Mouse (Mus musculus) right cerebral cortex, postnatal 10 days (tissue): Measurements from ENCODE around the gene Gm20696.
A peak's percentile ranks its signal among the peaks of the same experiment; 100 is the strongest.

Experiments
- DNase-seq, 2 experiments: peaks; one replicate each; pipeline ENCODE4 v3.0.0; 2021; ENCODE audit warnings: low spot score in 2 of 2

Gm20696 gene

GRCm38 (mm10) chr6:99263061-99263885 lies 403.3 kb downstream of the Gm20696 start:
- DNase-seq, result no peak

- no peak for DNase-seq
These were observed 404.9 kb downstream of the Gm20696 start for GRCm38 (mm10) chr6:99261737-99262130.

GRCm38 (mm10) chr6:99260941-99261736 lies 405.5 kb downstream of the Gm20696 start:
- no peak for DNase-seq

DNA sequence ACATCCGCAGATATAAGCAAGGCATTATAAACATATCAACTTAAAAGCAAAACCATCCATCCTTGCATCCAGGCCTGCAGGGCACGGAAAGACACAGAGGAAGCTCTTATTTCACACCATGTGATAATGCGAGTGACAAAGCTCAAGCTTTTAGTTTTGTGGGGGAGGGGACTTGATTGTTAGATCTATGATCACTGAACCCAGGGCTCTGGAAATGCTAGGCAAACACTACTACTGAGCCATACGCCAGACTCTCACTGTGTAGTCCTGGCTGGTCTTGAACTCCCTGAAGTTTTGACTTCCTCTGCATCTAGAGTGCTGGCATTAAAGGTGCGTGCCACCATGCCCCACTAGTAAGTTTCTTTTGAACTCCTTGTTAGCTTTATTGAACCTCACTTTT lies 408.3 kb downstream of the Gm20696 start:
- no peak for DNase-seq

GRCm38 (mm10) chr6:99257676-99258075 lies 408.9 kb downstream of the Gm20696 start:
- DNase-seq, result no peak

- DNase-seq, result no peak
These were observed 413.3 kb downstream of the Gm20696 start for GRCm38 (mm10) chr6:99253331-99253730.

DNA sequence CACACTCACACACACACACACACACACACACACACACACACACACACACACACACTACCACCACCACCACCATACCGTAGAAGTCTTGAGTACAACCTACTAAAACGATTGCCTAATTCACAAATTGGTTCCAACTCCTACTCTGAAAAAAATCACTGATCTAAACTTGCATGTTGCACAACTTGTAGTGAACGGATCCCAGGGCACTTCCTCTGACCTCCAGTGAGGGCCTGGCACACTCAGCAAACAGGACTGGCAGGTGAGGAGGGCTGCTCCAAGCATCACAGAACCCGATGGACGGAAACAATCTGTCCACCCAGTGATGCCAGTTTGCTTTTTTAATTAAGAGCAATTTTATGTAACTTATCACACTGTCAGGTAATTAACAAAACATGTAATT lies 413.8 kb downstream of the Gm20696 start:
- no peak for DNase-seq

DNA sequence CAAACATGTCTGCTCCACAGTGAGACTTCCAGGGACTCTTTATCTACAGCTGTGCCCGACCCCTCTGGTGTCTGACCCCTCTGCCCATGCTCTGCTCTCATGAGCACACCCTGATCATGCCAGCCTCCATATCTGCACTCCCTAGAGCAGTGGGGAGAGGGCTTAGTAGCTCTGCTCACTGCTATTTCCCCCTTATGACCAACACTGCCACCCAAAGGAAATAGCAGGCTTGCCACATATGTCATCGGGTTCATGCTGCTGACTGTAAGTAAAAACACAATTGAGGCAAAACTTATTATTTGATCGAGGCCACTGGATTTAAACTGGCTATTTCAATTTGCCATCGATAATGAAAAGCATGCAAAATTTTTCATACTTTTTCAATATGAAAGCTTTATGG lies 414.7 kb downstream of the Gm20696 start:
- DNase-seq, result no peak

- DNase-seq, result no peak
These were observed 415.4 kb downstream of the Gm20696 start for GRCm38 (mm10) chr6:99251222-99251621.

GRCm38 (mm10) chr6:99249496-99250030 lies 417.0 kb downstream of the Gm20696 start:
- DNase-seq, result no peak

DNA sequence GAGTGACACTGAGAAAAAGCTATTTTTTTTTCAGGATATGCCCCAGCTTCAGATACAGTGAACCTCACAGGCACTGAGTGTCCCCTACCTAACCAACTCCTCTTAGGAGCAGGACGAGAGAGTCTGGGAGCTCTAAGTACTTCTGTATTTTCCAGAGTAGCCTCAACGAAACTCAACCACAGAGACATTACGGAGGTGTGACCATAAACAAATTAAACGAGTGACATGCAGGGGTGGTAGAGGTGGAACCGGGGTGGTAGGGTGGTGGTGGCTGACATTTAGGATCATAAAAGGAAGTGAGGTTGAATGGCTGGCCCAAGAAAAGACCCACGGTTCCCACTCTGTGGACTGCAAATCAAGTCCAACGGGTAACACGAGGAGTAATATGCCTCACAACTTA lies 418.2 kb downstream of the Gm20696 start:
- DNase-seq, result no peak

- no peak for DNase-seq
These were observed 424.8 kb downstream of the Gm20696 start for GRCm38 (mm10) chr6:99241625-99242395.

DNA sequence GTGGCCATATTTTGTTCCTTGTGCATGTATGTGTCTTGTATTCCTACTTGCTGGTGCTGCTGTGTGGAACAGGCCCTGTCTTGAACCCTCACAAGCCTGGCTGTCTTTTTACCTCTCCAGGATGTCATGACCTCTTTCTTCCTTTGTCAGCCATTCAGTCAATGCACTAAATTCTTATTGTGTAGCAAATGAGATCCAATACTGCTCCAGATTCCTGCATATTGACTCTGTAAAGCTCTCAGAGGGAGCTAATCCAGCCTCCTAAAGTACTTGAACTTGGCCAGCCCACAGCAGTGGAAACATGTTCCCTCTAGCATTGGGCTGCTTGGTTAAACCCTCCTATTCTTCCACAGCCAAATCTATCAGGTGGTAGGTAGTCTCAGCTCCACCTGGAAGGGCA lies 425.8 kb downstream of the Gm20696 start:
- DNase-seq, result no peak

DNA sequence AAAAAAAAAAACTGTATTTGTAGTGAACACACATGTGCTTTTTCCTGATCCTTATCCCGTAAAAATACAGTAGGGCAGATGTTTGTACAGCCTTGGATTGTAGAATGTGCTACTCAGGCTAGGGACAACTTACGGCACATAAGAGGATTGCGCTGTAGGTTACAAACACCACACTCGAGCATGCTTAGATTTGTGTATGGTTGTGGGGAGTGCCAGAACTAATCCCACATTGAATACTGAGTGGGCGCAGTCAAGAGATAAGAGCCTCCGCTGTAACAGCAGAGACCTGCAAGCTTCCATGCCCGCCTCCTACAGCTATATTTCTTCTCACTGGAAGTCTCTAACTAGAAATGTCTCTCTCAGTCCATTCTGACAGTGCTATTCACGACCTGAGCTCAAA lies 431.0 kb downstream of the Gm20696 start:
- DNase-seq, result no peak

DNA sequence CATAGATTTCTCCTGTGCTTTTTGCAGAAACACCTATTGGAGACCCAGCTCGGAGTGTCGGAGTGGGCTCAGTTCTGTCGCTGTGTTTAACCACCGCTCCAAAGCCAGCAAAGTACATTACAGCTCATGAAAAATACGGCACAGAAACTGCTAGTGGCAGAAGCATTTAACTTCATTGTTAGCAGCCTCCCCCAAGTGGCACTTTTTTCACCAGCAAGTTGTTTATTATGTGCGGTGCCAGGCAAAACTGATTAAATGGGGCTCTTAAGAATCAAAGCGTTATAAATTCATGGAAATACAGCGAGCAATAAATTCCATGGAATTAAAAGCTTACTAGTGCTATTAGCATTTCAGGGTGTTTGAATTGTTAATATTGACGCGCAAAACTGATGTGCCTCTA lies 433.2 kb downstream of the Gm20696 start:
- no peak for DNase-seq

GRCm38 (mm10) chr6:99228336-99228870 lies 438.2 kb downstream of the Gm20696 start:
- peak; percentile 31 to 39 for DNase-seq

DNA sequence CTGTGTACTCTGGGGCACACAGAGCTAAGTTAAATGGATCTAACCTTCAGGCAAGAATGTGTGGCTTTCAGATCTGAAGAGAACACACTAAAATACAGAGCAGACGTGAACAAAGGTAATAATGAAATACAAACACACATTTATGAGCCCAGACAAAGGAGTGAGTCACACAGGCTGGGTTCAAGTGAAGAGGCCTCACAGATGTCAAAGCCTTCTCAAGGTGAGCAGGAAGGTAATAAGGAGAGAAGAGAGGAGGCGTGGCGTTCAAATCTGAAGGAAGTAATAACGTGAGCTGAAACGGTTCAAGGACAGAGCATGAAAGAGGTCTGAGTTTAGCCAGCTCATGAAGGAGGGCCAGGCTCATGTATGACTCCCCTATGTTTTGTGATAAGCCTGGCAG lies 445.4 kb downstream of the Gm20696 start:
- no peak for DNase-seq

DNA sequence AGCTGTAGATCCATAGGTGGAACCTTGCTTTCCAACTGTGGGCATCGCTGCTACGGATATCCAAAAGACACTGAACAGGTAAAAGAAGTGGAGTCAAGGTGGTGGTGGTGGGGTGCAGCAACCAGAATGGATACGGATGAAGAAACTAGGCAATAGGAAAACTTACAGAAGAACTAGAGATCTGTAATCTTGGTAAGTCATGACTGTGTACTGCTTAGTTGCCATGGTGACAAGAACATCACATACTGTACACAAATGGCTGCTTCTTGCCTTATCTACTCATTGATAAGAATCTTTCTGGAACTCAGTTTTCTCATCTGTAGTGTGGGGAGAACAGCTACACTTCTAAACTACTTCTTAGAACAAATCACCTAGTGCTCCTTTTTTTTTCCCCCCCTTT lies 446.1 kb downstream of the Gm20696 start:
- no peak for DNase-seq

- DNase-seq, result no peak
These were observed 448.8 kb downstream of the Gm20696 start for GRCm38 (mm10) chr6:99217846-99218245.

GRCm38 (mm10) chr6:99217155-99217554 lies 449.4 kb downstream of the Gm20696 start:
- DNase-seq, result no peak

- DNase-seq, result no peak
These were observed 454.1 kb downstream of the Gm20696 start for GRCm38 (mm10) chr6:99212461-99212860.
